Mouse (Mus musculus): Measurements from ENCODE around the gene Ankrd31. TPM values are rescaled to one million over a fixed set of nuclear protein-coding genes. Genes with fewer than 3 reads are reported as not detected.
A peak's percentile ranks its signal among the peaks of the same experiment; 100 is the strongest.

The Ankrd31 gene
- polyA plus RNA-seq, 1 experiment from 2014 or later, result 0.04 TPM

GRCm38 (mm10) chr13:96852133-96852532 lies 104.1 kb downstream of the Ankrd31 start:
- WGBS, result 51% methylated on average over 2 of the region's 2 CpGs
- no peak for ATAC-seq
- Histone ChIP-seq H3K9ac (ENCODE audit: low read depth, low read length) (no peak overlapping the region), H3K27me3 (replicated peaks; ENCODE audit: control insufficient read depth, insufficient read depth, low read length) (no peaks in the 10 kb centered on the region), H3K36me3 (ENCODE audit: control insufficient read depth, insufficient read depth) (no peaks in the 10 kb centered on the region), H3K27ac (ENCODE audit: low read depth, low read length) (no peak overlapping the region), H3K4me3 (ENCODE audit: low read depth, low read length) (no peak overlapping the region), H3K4me1 (replicated peaks; ENCODE audit: control insufficient read depth, insufficient read depth, low read length) (no peaks in the 10 kb centered on the region), H3K9me3 (ENCODE audit: control insufficient read depth) (no peaks in the 10 kb centered on the region), H3K4me2 (replicated peaks; ENCODE audit: low read depth) (no peak overlapping the region)
- TF ChIP-seq CTCF (IDR thresholded peaks at IDR 0.05; ENCODE audit: low read depth), result no peak

GRCm38 (mm10) chr13:96853256-96853655 lies 105.2 kb downstream of the Ankrd31 start:
- Histone ChIP-seq H3K9me3 (ENCODE audit: control insufficient read depth) (no peaks in the 10 kb centered on the region), H3K27ac (ENCODE audit: low read depth, low read length) (no peak overlapping the region), H3K4me2 (replicated peaks; ENCODE audit: low read depth) (no peak overlapping the region), H3K36me3 (ENCODE audit: control insufficient read depth, insufficient read depth) (no peaks in the 10 kb centered on the region), H3K4me3 (ENCODE audit: low read depth, low read length) (no peak overlapping the region), H3K9ac (ENCODE audit: low read depth, low read length) (no peak overlapping the region), H3K27me3 (replicated peaks; ENCODE audit: control insufficient read depth, insufficient read depth, low read length) (no peaks in the 10 kb centered on the region), H3K4me1 (replicated peaks; ENCODE audit: control insufficient read depth, insufficient read depth, low read length) (no peaks in the 10 kb centered on the region)
- no peak for ATAC-seq
- peak; percentile 73 for TF ChIP-seq CTCF (IDR thresholded peaks at IDR 0.05; ENCODE audit: low read depth)
- WGBS, result 33% methylated on average over 1 of the region's 1 CpGs

DNA sequence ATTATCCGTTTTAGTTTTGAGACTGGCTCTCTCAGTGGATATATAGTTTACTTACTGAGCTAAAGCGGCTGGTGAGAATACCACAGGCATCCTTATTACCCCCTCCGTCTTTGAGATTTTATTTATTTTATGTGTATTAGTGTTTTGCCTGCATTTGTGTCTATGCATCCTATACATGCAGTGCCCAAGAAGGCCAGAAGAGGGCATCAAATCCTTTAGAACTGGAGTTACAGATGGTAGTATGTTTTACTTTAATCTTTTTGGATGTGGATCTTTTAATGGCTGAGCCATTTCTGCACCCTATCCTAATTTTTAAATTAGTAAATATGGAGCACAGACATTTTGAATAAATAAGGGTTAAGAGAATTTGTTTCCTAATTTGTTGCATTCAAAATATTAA lies 107.1 kb downstream of the Ankrd31 start:
- Histone ChIP-seq H3K9me3 (ENCODE audit: control insufficient read depth) (no peaks in the 10 kb centered on the region), H3K36me3 (ENCODE audit: control insufficient read depth, insufficient read depth) (no peaks in the 10 kb centered on the region), H3K9ac (ENCODE audit: low read depth, low read length) (no peak overlapping the region), H3K4me1 (replicated peaks; ENCODE audit: control insufficient read depth, insufficient read depth, low read length) (no peaks in the 10 kb centered on the region), H3K4me2 (replicated peaks; ENCODE audit: low read depth) (no peak overlapping the region), H3K4me3 (ENCODE audit: low read depth, low read length) (no peak overlapping the region), H3K27me3 (replicated peaks; ENCODE audit: control insufficient read depth, insufficient read depth, low read length) (no peaks in the 10 kb centered on the region), H3K27ac (ENCODE audit: low read depth, low read length) (no peak overlapping the region)
- no peak for ATAC-seq
- TF ChIP-seq CTCF (IDR thresholded peaks at IDR 0.05; ENCODE audit: low read depth), result peak; percentile 83
- WGBS, result 10% methylated on average over 3 of the region's 3 CpGs

DNA sequence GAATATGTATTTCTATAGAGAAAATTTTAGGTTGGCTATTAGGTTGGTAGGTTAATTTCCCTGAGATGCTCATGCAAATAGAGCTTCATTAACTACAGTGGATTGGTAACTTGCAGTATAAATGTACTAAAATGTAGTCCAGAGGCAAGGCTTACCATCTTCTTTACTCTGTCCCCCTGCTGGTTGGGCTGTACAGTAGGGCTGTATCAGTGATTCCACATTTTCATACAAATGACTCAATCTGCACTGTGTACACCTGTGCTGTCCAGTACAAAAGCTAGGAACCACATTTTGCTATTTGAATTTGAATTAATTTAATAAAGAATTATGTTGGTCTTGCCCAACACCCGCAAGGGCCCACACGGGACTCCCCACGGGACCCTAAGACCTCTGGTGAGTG lies 111.1 kb downstream of the Ankrd31 start:
- H3K4me1 ChIP-seq (replicated peaks; ENCODE audit: control insufficient read depth, insufficient read depth, low read length), result no peaks in the 10 kb centered on the region
- H3K36me3 ChIP-seq (ENCODE audit: control insufficient read depth, insufficient read depth), result no peaks in the 10 kb centered on the region
- no peaks in the 10 kb centered on the region for H3K9me3 ChIP-seq (ENCODE audit: control insufficient read depth)
- no peak overlapping the region for H3K27ac ChIP-seq (ENCODE audit: low read depth, low read length)
- TF ChIP-seq CTCF (IDR thresholded peaks at IDR 0.05; ENCODE audit: low read depth), result no peak
- 94% methylated on average over 3 of the region's 3 CpGs for WGBS
- no peaks in the 10 kb centered on the region for H3K27me3 ChIP-seq (replicated peaks; ENCODE audit: control insufficient read depth, insufficient read depth, low read length)
- no peak overlapping the region for H3K4me2 ChIP-seq (replicated peaks; ENCODE audit: low read depth)
- no peak for ATAC-seq
- H3K4me3 ChIP-seq (ENCODE audit: low read depth, low read length), result no peak overlapping the region
- H3K9ac ChIP-seq (ENCODE audit: low read depth, low read length), result no peak overlapping the region

GRCm38 (mm10) chr13:96870742-96871141 lies 122.7 kb downstream of the Ankrd31 start:
- Histone ChIP-seq H3K36me3 (ENCODE audit: control insufficient read depth, insufficient read depth) (no peaks in the 10 kb centered on the region), H3K9ac (ENCODE audit: low read depth, low read length) (no peak overlapping the region), H3K4me3 (ENCODE audit: low read depth, low read length) (no peak overlapping the region), H3K4me2 (replicated peaks; ENCODE audit: low read depth) (no peak overlapping the region), H3K9me3 (ENCODE audit: control insufficient read depth) (no peaks in the 10 kb centered on the region), H3K27me3 (replicated peaks; ENCODE audit: control insufficient read depth, insufficient read depth, low read length) (no peaks in the 10 kb centered on the region), H3K4me1 (replicated peaks; ENCODE audit: control insufficient read depth, insufficient read depth, low read length) (no peaks in the 10 kb centered on the region), H3K27ac (ENCODE audit: low read depth, low read length) (no peak overlapping the region)
- no peak for TF ChIP-seq CTCF (IDR thresholded peaks at IDR 0.05; ENCODE audit: low read depth)
- ATAC-seq, result no peak
- 83% methylated on average over 4 of the region's 4 CpGs for WGBS

GRCm38 (mm10) chr13:96874071-96874470 lies 126.0 kb downstream of the Ankrd31 start:
- Histone ChIP-seq H3K4me1 (replicated peaks; ENCODE audit: control insufficient read depth, insufficient read depth, low read length) (no peaks in the 10 kb centered on the region), H3K4me2 (replicated peaks; ENCODE audit: low read depth) (no peak overlapping the region)
- ATAC-seq, result no peak

More at GRCm38 (mm10) chr13:96874071-96874470, 126.0 kb downstream of the Ankrd31 start:
- H3K9ac ChIP-seq (ENCODE audit: low read depth, low read length), result no peak overlapping the region
- no peaks in the 10 kb centered on the region for H3K36me3 ChIP-seq (ENCODE audit: control insufficient read depth, insufficient read depth)
- H3K4me3 ChIP-seq (ENCODE audit: low read depth, low read length), result no peak overlapping the region
- no peak overlapping the region for H3K27ac ChIP-seq (ENCODE audit: low read depth, low read length)
- H3K27me3 ChIP-seq (replicated peaks; ENCODE audit: control insufficient read depth, insufficient read depth, low read length), result no peaks in the 10 kb centered on the region
- H3K9me3 ChIP-seq (ENCODE audit: control insufficient read depth), result no peaks in the 10 kb centered on the region
- TF ChIP-seq CTCF (IDR thresholded peaks at IDR 0.05; ENCODE audit: low read depth), result no peak
